Mouse (Mus musculus) cortical plate, adult 2 months (tissue): ENCODE data around the gene Irak2. TPM values are rescaled to one million over a fixed set of nuclear protein-coding genes. Genes with fewer than 3 reads are reported as not detected.
"Not testable (repeated sequence)": the region's sequence is repeated elsewhere in the genome, so short reads cannot be mapped to it uniquely, and the experiment has no call there.

Source experiments
- H3K27ac ChIP-seq: fragments of 200-500 bp; 2 replicates; pipeline ENCODE4 v1.5.1; 2012; ENCODE audit warnings: low read length, control low read depth, inconsistent platforms; ENCODE audit not compliant: insufficient read depth
- H3K4me1 ChIP-seq: fragments of 200-500 bp; 2 replicates; pipeline ENCODE4 v1.6.1; 2011; ENCODE audit warnings: low read length; ENCODE audit not compliant: control insufficient read depth, insufficient read depth
- H3K4me3 ChIP-seq: fragments of 200-500 bp; 2 replicates; pipeline ENCODE4 v1.5.1; 2011; ENCODE audit warnings: mild to moderate bottlenecking, low read length, control low read depth; ENCODE audit not compliant: insufficient read depth
- CTCF ChIP-seq: fragments of 200-500 bp; IDR thresholded peaks from 2 replicates; pipeline ENCODE4 v1.5.1; 2011; ENCODE audit warnings: mild to moderate bottlenecking, control low read depth, low read length; ENCODE audit not compliant: insufficient read depth; ENCODE audit errors: extremely low read depth
- POLR2A ChIP-seq: fragments of 200-500 bp; IDR thresholded peaks from 2 replicates; pipeline ENCODE4 v1.6.1; 2011; ENCODE audit warnings: mild to moderate bottlenecking, low read length, control low read depth; ENCODE audit not compliant: insufficient read depth; ENCODE audit errors: extremely low read depth
- polyA plus RNA-seq: library from polyadenylated mRNA; depleted of rRNA; stranded (reverse); fragments of >200 nt; gene quantifications from 2 replicates; pipeline ENCODE4 v1.2.3, GENCODE M21; 2012

Gene Irak2
- polyA plus RNA-seq, 1 experiment: 24.7 TPM

DNA sequence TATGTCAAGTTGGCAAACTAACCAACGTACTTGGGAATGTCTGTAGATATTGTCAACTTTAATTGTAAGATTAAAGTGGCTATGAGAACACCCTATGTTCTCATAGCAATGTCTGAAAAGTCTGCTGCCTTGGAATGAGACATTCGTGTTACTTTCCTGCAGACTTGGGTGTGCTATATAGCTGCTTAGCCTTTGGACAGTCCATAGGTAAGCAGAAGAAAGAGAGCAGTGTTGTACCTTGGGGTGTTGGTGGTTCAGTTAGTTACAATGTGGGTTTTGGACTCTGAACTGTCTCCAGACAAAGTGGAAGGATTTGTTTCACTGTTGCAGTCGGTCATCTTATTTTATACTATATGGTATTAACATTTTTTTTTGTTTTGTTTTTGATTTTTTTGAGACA is 74.5 kb downstream of the Irak2 start:
- no peak overlapping the region for H3K4me3 ChIP-seq
- TF ChIP-seq CTCF: no peak
- TF ChIP-seq POLR2A: no peak
- H3K4me1 ChIP-seq: no peaks in the 10 kb centered on the region
- H3K27ac ChIP-seq: no peak overlapping the region

DNA sequence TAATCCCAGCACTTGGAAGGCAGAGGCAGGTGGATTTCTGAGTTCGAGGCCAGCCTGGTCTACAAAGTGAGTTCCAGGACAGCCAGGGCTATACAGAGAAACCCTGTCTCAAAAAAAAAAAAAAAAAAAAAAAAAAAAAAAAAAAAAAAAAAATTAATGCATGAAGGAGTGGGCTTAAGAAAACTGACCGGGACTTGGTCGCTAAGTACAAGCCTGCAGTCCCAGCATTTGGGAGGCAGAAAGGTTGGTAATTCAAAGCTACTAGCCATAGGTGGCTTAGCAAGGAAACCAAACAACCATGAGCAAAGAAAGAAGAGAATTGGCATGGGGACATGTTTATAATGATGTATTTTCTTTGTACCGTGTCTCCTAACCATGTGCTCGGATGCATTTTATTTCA is 75.1 kb downstream of the Irak2 start:
- H3K4me3 ChIP-seq, H3K4me1 ChIP-seq, H3K27ac ChIP-seq: not testable (repeated sequence)

DNA sequence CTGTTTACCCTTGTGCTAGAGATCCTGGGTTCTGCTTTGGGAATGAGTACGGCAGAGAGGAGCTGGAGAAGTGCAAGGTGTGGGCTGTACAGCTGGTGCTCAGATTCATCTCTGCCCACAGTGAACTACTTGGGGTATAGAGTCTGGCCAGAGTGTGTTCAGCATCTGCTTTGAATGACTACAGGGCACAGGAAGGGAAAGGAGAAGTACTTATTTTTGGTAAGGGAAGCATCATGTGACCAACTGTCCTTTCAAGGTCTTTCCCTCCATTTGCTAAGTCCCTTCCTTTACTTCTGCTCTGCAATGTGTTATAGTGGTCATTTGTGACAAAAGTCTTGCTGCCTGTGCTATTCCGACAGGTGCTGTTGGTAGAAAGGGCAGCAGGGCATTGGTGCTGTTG is 76.0 kb downstream of the Irak2 start:
- no peak overlapping the region for H3K27ac ChIP-seq

DNA sequence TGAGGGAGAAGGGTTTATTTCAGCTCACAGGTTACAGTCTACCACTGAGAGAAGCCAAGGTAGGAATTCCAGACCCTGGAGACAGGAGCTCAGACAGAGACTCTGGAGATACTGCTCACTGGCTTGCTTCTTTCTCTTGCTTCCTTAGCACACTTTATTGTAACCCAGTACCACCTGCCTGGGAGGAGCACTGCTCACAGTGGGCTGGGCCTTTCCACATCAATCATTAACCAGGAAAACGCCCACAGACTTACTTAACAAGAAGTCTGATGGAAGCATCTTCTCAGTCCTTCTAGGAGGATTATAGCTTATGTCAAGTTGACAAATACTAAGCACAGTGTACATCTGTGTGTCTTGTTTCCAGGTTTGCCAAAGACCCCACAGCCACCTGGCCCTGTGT is 76.5 kb downstream of the Irak2 start:
- no peak overlapping the region for H3K4me3 ChIP-seq
- no peaks in the 10 kb centered on the region for H3K4me1 ChIP-seq
- no peak for TF ChIP-seq CTCF
- no peak for TF ChIP-seq POLR2A
- no peak overlapping the region for H3K27ac ChIP-seq

More for the DNA sequence above, 76.0 kb downstream of the Irak2 start:
- TF ChIP-seq CTCF: no peak
- no peak for TF ChIP-seq POLR2A
- H3K4me1 ChIP-seq: no peaks in the 10 kb centered on the region
- H3K4me3 ChIP-seq: no peak overlapping the region

DNA sequence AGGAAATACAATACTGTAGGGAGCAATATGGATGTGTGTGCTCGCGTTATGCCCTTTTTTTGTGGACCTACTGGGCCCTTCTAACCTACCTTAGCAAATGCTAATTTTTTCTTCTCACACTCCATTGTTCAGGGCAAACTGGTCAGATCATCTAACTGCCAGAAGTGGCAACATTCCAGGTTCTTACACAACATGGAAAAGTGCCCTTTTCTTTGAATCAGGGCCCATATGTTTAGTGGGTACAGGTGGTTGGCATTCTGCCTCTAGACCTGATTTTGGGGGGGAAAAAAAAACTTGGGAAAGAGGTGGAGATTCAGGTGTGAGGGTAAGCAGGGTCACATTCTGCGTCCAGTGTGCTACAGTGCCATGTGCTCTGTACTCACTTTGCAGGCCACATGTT is 79.3 kb downstream of the Irak2 start:
- no peak overlapping the region for H3K4me3 ChIP-seq
- no peak overlapping the region for H3K27ac ChIP-seq
- TF ChIP-seq POLR2A (no peak), CTCF (no peak)
- H3K4me1 ChIP-seq: no peaks in the 10 kb centered on the region

DNA sequence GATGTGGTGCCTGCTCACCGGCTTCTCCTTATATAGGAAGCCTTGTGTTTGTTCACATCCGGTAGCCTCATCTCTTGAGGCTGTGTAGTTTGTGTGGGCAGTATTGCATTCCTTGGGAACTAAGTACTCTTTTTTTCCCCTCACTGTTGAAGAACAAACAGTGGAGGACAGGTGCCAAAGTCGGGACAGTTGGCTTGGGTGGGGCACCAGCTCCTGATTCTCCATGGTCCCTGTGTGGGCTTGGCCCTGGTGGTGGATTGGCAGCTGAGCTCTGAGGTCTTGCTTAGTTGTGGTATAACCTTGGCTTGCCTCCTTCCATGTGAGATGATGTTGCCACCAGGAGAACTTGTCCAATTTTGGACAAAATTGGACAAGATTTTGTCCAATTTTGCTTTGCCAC is 81.6 kb downstream of the Irak2 start, which contains the start of gene Ghrl:
Gene Ghrl, minus strand, starts transcription at position 3 of the 400 bp plus-strand sequence.
- H3K4me3 ChIP-seq: no peak within 1 kb of the TSS
- TF ChIP-seq POLR2A: no peak
- no peaks in the 10 kb centered on the region for H3K4me1 ChIP-seq
- no peak within 1 kb of the TSS for H3K27ac ChIP-seq

DNA sequence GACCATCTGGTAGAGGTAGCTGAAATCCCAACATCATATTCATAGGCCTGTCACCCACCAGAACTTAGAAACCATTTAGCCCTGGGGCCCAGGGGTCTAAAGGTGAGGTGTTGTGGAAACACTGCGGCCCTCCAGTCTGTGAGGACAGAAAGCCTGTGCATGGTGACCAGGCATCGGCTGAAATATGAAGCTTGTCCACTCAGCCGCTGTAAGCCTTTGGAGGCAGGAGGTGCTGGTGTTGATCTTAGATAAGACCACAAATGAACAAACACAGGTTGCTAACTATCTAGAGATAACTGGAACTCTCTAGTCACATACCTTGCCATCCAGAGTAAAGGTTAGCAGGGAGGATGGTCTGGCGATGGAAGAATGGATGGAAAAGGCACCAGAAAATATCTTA is 82.8 kb downstream of the Irak2 start:
- Histone ChIP-seq H3K27ac (no peak overlapping the region), H3K4me3 (no peak overlapping the region), H3K4me1 (no peaks in the 10 kb centered on the region)
- TF ChIP-seq CTCF: no peak
- TF ChIP-seq POLR2A: no peak

DNA sequence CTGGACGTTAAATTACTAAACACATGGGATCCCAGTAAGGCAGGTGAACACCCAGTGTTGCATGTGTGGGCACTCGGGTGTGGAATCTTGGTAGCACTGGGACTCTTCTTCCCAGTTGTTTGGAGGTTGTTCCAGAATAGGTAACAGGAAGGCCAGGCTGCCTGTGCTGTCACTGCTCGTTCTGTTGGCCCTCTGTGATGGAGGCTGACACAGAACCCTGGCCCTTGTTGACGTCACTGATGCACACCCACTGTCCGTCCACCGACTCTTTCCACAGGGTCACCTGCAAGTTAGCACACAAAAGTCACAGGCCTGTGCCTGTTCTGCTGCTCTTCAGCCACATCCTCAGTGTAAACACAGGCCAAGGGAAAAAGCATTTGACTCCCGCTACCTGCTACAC is 89.9 kb downstream of the Irak2 start:
- Histone ChIP-seq H3K4me1 (no peaks in the 10 kb centered on the region), H3K27ac (no peak overlapping the region), H3K4me3 (no peak overlapping the region)
- TF ChIP-seq POLR2A: peak; percentile 25; the same call in 1 of the 2 replicates
- TF ChIP-seq CTCF: no peak

DNA sequence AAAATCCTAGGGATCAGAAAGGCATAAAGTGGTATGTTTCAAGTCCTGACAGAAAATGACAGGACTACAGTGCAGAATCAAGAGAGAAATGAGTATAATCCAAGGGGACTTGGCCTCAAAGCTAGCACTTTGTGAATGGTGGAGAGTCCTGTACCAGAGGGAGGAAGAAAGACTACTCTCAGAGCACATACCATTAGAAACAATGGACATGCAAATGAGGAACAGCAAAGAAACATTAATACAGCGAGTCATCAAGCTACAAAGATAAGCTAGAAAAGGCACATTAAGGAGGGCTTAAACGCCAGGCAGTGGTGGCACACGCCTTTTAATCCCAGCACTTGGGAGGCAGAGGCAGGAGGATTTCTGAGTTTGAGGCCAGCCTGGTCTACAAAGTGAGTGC is 93.0 kb downstream of the Irak2 start:
- TF ChIP-seq CTCF: no peak
- no peak for TF ChIP-seq POLR2A
- Histone ChIP-seq H3K27ac (no peak overlapping the region), H3K4me1 (no peaks in the 10 kb centered on the region), H3K4me3 (no peak overlapping the region)

DNA sequence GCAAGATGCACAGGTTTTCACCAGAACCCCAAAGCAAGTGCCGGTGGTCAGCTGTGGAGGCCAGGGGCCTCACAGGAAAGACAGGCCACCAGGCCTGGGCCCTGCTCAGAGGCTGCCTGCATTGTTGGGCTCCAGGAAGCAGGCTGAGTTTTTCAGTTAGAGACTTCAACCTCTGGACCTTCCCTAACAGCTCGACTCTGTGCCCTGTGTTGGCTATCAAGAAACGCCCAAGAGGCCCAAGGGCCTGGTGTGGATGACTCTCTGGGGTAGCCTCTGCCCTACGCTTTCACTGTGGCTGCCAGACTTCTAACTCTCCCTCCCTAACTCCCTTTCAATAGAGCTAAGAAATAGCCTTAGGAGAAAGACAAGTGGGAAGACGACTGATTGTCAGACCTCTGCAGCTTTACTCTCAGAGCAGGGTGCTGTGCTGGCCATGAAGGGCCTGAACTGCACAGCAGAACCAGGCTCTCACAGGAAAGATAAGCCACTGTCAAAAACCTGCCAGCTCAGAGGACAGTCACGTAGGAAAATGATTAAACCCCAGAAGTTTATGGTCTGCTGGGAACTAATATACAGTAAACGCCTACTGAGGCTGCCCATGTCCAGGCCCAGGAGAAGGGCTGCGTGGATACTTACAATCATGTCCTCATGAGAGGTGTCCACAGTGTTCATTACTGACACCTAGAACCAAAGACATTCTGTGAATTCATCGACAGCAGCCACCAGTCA is 99.2 kb downstream of the Irak2 start:
- Histone ChIP-seq H3K4me3 (no peak overlapping the region), H3K27ac (no peak overlapping the region), H3K4me1 (peaks cover 1% of the 10 kb centered on the region; the same call in 1 of the 2 replicates)
- TF ChIP-seq CTCF: no peak
- TF ChIP-seq POLR2A: no peak
